Mouse (Mus musculus) limb, embryonic 14.5 days (tissue): Measurements from ENCODE around the gene Fermt1. TPM values are rescaled to one million over a fixed set of nuclear protein-coding genes. Genes with fewer than 3 reads are reported as not detected.

Experiments used
- ATAC-seq: fragments of 200-750 bp; cut with Nextera tagmentation; 2 replicates; pipeline ENCODE4 v1.8.0; 2017; ENCODE audit warnings: low read depth, moderate number of reproducible peaks, moderate TSS enrichment; ENCODE audit not compliant: low FRiP score
- DNase-seq: peaks from one replicate; pipeline ENCODE4 v3.0.0-alpha.2; 2015; ENCODE audit warnings: low spot score
- H3K27ac ChIP-seq: fragments of 300-500 bp; sonication (generic); replicated peaks from 2 replicates; pipeline ENCODE4 v1.5.1; 2014; ENCODE audit warnings: low read depth, mild to moderate bottlenecking, low read length, moderate library complexity, mixed read lengths
- H3K27me3 ChIP-seq: fragments of 300-500 bp; sonication (generic); 2 replicates; pipeline ENCODE4 v1.6.1; 2014; ENCODE audit warnings: low read length, mixed read lengths; ENCODE audit not compliant: control insufficient read depth, insufficient read depth
- H3K36me3 ChIP-seq: fragments of 300-500 bp; sonication (generic); 2 replicates; pipeline ENCODE4 v1.6.1; 2014; ENCODE audit warnings: mild to moderate bottlenecking, low read length, moderate library complexity, mixed read lengths; ENCODE audit not compliant: control insufficient read depth, insufficient read depth
- H3K4me1 ChIP-seq: fragments of 300-500 bp; sonication (generic); 2 replicates; pipeline ENCODE4 v1.6.1; 2014; ENCODE audit warnings: antibody characterized with exemption, low read length, mixed read lengths; ENCODE audit not compliant: control insufficient read depth, insufficient read depth
- H3K4me2 ChIP-seq: fragments of 300-500 bp; sonication (generic); replicated peaks from 2 replicates; pipeline ENCODE4 v1.6.1; 2014; ENCODE audit warnings: low read depth, mild to moderate bottlenecking, low read length, moderate library complexity; ENCODE audit not compliant: severe bottlenecking
- H3K4me3 ChIP-seq: fragments of 300-500 bp; sonication (generic); replicated peaks from 2 replicates; pipeline ENCODE4 v1.5.1; 2014; ENCODE audit warnings: low read length
- H3K9ac ChIP-seq: fragments of 300-500 bp; sonication (generic); 2 replicates; pipeline ENCODE4 v1.6.1; 2014; ENCODE audit warnings: mild to moderate bottlenecking, low read depth, low read length, moderate library complexity; ENCODE audit not compliant: severe bottlenecking
- H3K9me3 ChIP-seq: fragments of 300-500 bp; sonication (generic); 2 replicates; pipeline ENCODE4 v1.6.1; 2016; ENCODE audit warnings: low read length; ENCODE audit not compliant: control insufficient read depth
- POLR2A ChIP-seq: fragments of 200-500 bp; IDR thresholded peaks from 2 replicates; pipeline ENCODE4 v1.8.0; 2012; ENCODE audit warnings: inconsistent platforms, mild to moderate bottlenecking, moderate library complexity, borderline replicate concordance; ENCODE audit not compliant: insufficient read depth, insufficient read length; ENCODE audit errors: extremely low read depth
- WGBS: fragments of 180-500 bp; shearing (Covaris S2); extraction: QIAGEN DNeasy Blood & Tissue Kit; methylation state at CpG from one replicate; pipeline ENCODE4 v1.1.7; 2014; 5-methylcytosine and 5-hydroxymethylcytosine counted together
- polyA plus RNA-seq, 2 experiments: library from polyadenylated mRNA; depleted of rRNA in 1 of 2; stranded (reverse) in 1 of 2; unstranded in 1 of 2; fragments of >200 nt; fragmentation: Nextera tagmentation in 1 of 2; extraction: Ambion mirVana in 1 of 2; gene quantifications; 2 replicates each; pipeline versions ENCODE4 v1.2.1 to v1.2.3; 2012 to 2014

Gene Fermt1
- polyA plus RNA-seq, 2 experiments = 3.9 to 16.2 TPM

- Histone ChIP-seq H3K4me1 (no peaks in the 10 kb centered on the region), H3K9me3 (no peaks in the 10 kb centered on the region), H3K4me2 (no peak overlapping the region), H3K27ac (no peak overlapping the region), H3K27me3 (no peaks in the 10 kb centered on the region), H3K36me3 (no peaks in the 10 kb centered on the region), H3K9ac (no peak overlapping the region), H3K4me3 (no peak overlapping the region)
- no peak for TF ChIP-seq POLR2A
- 78% methylated on average over 1 of the region's 1 CpGs for WGBS
- ATAC-seq (no peak), DNase-seq (no peak)
Observed at GRCm38 (mm10) chr2:132900596-132900995, 45.1 kb downstream of the Fermt1 start.

- Histone ChIP-seq H3K4me2 (no peak overlapping the region), H3K4me1 (no peaks in the 10 kb centered on the region), H3K9ac (no peak overlapping the region), H3K36me3 (no peaks in the 10 kb centered on the region), H3K4me3 (no peak overlapping the region), H3K27me3 (no peaks in the 10 kb centered on the region), H3K27ac (no peak overlapping the region), H3K9me3 (no peaks in the 10 kb centered on the region)
- 73% methylated on average over 1 of the region's 1 CpGs for WGBS
- DNase-seq (no peak), ATAC-seq (no peak)
- TF ChIP-seq POLR2A = no peak
Observed at GRCm38 (mm10) chr2:132898211-132898610, 47.5 kb downstream of the Fermt1 start.

- Histone ChIP-seq H3K36me3 (no peaks in the 10 kb centered on the region), H3K4me1 (no peaks in the 10 kb centered on the region), H3K4me3 (no peak overlapping the region), H3K9ac (no peak overlapping the region), H3K27ac (no peak overlapping the region), H3K4me2 (no peak overlapping the region), H3K9me3 (no peaks in the 10 kb centered on the region), H3K27me3 (no peaks in the 10 kb centered on the region)
- WGBS = 82% methylated on average over 5 of the region's 5 CpGs
- DNase-seq (no peak), ATAC-seq (no peak)
- no peak for TF ChIP-seq POLR2A
Observed at GRCm38 (mm10) chr2:132893826-132894225, 51.9 kb downstream of the Fermt1 start.

- Histone ChIP-seq H3K27ac (no peak overlapping the region), H3K4me3 (no peak overlapping the region), H3K9ac (no peak overlapping the region), H3K9me3 (no peaks in the 10 kb centered on the region), H3K36me3 (no peaks in the 10 kb centered on the region), H3K4me2 (no peak overlapping the region), H3K27me3 (peaks cover 11% of the 10 kb centered on the region; the same call in 1 of the 2 replicates), H3K4me1 (peaks cover 4% of the 10 kb centered on the region; the same call in 1 of the 2 replicates)
- ATAC-seq = no peak
- WGBS = 91% methylated on average over 6 of the region's 7 CpGs
- TF ChIP-seq POLR2A = no peak
- no peak for DNase-seq
Observed at GRCm38 (mm10) chr2:132885312-132885711, 60.4 kb downstream of the Fermt1 start.

GRCm38 (mm10) chr2:132884303-132884967, 61.3 kb downstream of the Fermt1 start:
- Histone ChIP-seq H3K36me3 (no peaks in the 10 kb centered on the region), H3K9ac (no peak overlapping the region), H3K4me2 (no peak overlapping the region), H3K27ac (no peak overlapping the region), H3K4me1 (peaks cover 4% of the 10 kb centered on the region), H3K4me3 (no peak overlapping the region), H3K9me3 (no peaks in the 10 kb centered on the region), H3K27me3 (peaks cover 17% of the 10 kb centered on the region)
- DNase-seq (no peak), ATAC-seq (no peak)
- 63% methylated on average over 8 of the region's 8 CpGs for whole genome bisulfite sequencing
- no peak for TF ChIP-seq POLR2A
